8 mouse cellular contexts compared by ENCODE assay signal in the genomic region with DNA sequence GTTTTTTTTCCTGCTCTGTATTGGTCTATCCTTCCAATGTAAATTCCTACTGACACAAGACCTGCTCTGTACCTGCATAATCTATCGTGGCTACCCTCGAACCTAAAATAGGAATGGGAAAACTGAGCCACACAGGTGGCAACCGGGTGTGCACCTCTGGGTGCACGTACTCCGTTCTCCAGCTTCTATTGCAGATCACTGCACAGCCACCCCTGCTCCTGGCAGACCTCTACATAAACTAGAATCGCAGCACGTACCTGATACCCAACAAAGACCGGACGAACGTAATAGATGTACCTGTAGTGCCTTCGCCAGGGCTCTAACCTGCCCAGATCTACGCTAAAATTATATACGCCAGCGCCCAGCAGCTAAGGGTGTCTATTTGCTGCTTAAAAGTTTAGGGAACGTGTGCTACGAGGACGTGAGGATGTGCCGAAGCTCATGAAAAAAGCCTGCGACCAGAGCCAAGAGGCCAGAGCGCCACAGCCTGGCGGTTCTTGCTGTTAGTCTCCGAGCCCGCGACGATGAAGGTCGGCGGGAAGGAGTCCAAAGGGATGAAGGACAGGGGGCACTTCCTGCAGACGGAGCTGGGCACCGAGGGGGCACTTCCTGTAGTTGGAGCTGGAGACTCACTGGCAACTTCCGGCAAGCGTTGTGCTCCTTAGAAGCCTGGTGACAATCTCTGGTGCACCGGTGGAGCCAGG. TPM values are rescaled to one million over a fixed set of nuclear protein-coding genes. Genes with fewer than 3 reads are reported as not detected.
DNase-seq lines count a peak whose midpoint lies in the region; ATAC-seq and TF ChIP-seq lines count a peak whose summit lies in the region.

Gene Pgbd1, minus strand, starts transcription at position 556 of the 704 bp plus-strand sequence.

- no peaks in the 10 kb centered on the region for H3K79me2 ChIP-seq in MEL (ENCODE audit: control insufficient read depth, insufficient read depth, low read length, poor library complexity)

- H3K36me3 ChIP-seq in MEL (ENCODE audit: control insufficient read depth in 1 of 2, insufficient read depth in 2 of 2, low read length in 2 of 2), result no peaks in the 10 kb centered on the region; a peak in 1 of 4 replicates
- H3K36me3 ChIP-seq in forebrain, embryonic 16.5 days (ENCODE audit: control insufficient read depth, insufficient read depth), result peaks cover 15% of the 10 kb centered on the region; the same call in 1 of the 2 replicates
- peaks cover 19% of the 10 kb centered on the region for H3K36me3 ChIP-seq in liver, postnatal 0 days (replicated peaks; ENCODE audit: insufficient read depth, low read length)
- peaks cover 21% of the 10 kb centered on the region; the same call in 1 of the 2 replicates for H3K36me3 ChIP-seq in neural tube, embryonic 14.5 days (ENCODE audit: control insufficient read depth, insufficient read depth, low read length)
- peaks cover 7% of the 10 kb centered on the region for H3K36me3 ChIP-seq in testis, adult 2 months (ENCODE audit: control insufficient read depth, insufficient read depth, low read length)

- no peaks in the 10 kb centered on the region for H3K27me3 ChIP-seq in MEL (ENCODE audit: control insufficient read depth in 1 of 2, insufficient read depth in 2 of 2, low read length in 2 of 2)
- no peaks in the 10 kb centered on the region for H3K27me3 ChIP-seq in cerebellum, adult 2 months (ENCODE audit: control insufficient read depth, insufficient read depth, low read length)
- H3K27me3 ChIP-seq in forebrain, embryonic 16.5 days (replicated peaks; ENCODE audit: control insufficient read depth, insufficient read depth, low read length), result no peaks in the 10 kb centered on the region
- H3K27me3 ChIP-seq in liver, postnatal 0 days (ENCODE audit: insufficient read depth, low read length), result no peaks in the 10 kb centered on the region
- H3K27me3 ChIP-seq in neural tube, embryonic 14.5 days (ENCODE audit: control insufficient read depth, insufficient read depth, low read length), result no peaks in the 10 kb centered on the region
- no peaks in the 10 kb centered on the region for H3K27me3 ChIP-seq in testis, adult 2 months (ENCODE audit: control insufficient read depth, insufficient read depth, low read length)

- under 1% methylated on average over 32 of the region's 32 CpGs for WGBS in cerebellum, adult 2 months
- WGBS in forebrain, embryonic 16.5 days, result under 1% methylated on average over 32 of the region's 32 CpGs
- WGBS in large intestine, adult 2 months, result under 1% methylated on average over 32 of the region's 32 CpGs
- under 1% methylated on average over 32 of the region's 32 CpGs for WGBS in liver, postnatal 0 days (ENCODE audit: insufficient replicate concordance)
- under 1% methylated on average over 32 of the region's 32 CpGs for WGBS in neural tube, embryonic 14.5 days

- H3K9ac ChIP-seq in MEL (ENCODE audit: control insufficient read depth, low read depth, low read length, poor library complexity, severe bottlenecking), result peak within 1 kb of the TSS; percentile 21
- H3K9ac ChIP-seq in forebrain, embryonic 16.5 days (replicated peaks; ENCODE audit: low read depth, low read length), result peak within 1 kb of the TSS; percentile 77
- peak within 1 kb of the TSS; percentile 77 for H3K9ac ChIP-seq in liver, postnatal 0 days (replicated peaks)
- H3K9ac ChIP-seq in neural tube, embryonic 14.5 days (replicated peaks; ENCODE audit: low read depth, low read length), result peak within 1 kb of the TSS; percentile 66

- no peak for TF ChIP-seq EP300 in MEL (IDR thresholded peaks at IDR 0.05; ENCODE audit: low read depth in 1 of 2, low read length in 2 of 2)
- no peak for TF ChIP-seq EP300 in liver, postnatal 0 days (IDR thresholded peaks at IDR 0.05; ENCODE audit: low read depth)

- peak within 1 kb of the TSS; percentile 96 for H3K4me2 ChIP-seq in forebrain, embryonic 16.5 days (ENCODE audit: low read length)
- peak within 1 kb of the TSS; percentile 96 for H3K4me2 ChIP-seq in liver, postnatal 0 days (ENCODE audit: low read depth, low read length)
- peak within 1 kb of the TSS; percentile 90 for H3K4me2 ChIP-seq in neural tube, embryonic 14.5 days (ENCODE audit: low read depth, low read length)

- no peak for TF ChIP-seq RAD21 in MEL (IDR thresholded peaks at IDR 0.05; ENCODE audit: low read depth, low read length)

- ATAC-seq in forebrain, embryonic 16.5 days, result peak; percentile 91
- peak; percentile 80 for ATAC-seq in liver, postnatal 0 days
- ATAC-seq in neural tube, embryonic 14.5 days (ENCODE audit: low read depth), result peak; percentile 96

- no peaks in the 10 kb centered on the region for H3K4me1 ChIP-seq in MEL (ENCODE audit: control insufficient read depth in 1 of 2, insufficient read depth in 2 of 2, low read length in 2 of 2)
- peaks cover 3% of the 10 kb centered on the region; the same call in 1 of the 2 replicates for H3K4me1 ChIP-seq in cerebellum, adult 2 months (ENCODE audit: control insufficient read depth, insufficient read depth, low read length)
- H3K4me1 ChIP-seq in forebrain, embryonic 16.5 days (replicated peaks; ENCODE audit: control insufficient read depth, insufficient read depth, low read length), result peaks cover 9% of the 10 kb centered on the region
- H3K4me1 ChIP-seq in liver, postnatal 0 days (ENCODE audit: insufficient read depth), result peaks cover 8% of the 10 kb centered on the region; the same call in 1 of the 2 replicates
- H3K4me1 ChIP-seq in neural tube, embryonic 14.5 days (ENCODE audit: control insufficient read depth, insufficient read depth, low read length), result peaks cover 3% of the 10 kb centered on the region; the same call in 1 of the 2 replicates
- no peaks in the 10 kb centered on the region for H3K4me1 ChIP-seq in testis, adult 2 months (ENCODE audit: control insufficient read depth, insufficient read depth, low read length)

- no peak within 1 kb of the TSS for H3K27ac ChIP-seq in MEL (ENCODE audit: control insufficient read depth, low read depth, low read length)
- H3K27ac ChIP-seq in cerebellum, adult 2 months (ENCODE audit: insufficient read depth, low read length), result peak within 1 kb of the TSS; percentile 84
- peak within 1 kb of the TSS; percentile 66 for H3K27ac ChIP-seq in forebrain, embryonic 16.5 days (ENCODE audit: low read length)
- H3K27ac ChIP-seq in liver, postnatal 0 days (ENCODE audit: low read depth), result peak within 1 kb of the TSS; percentile 75
- H3K27ac ChIP-seq in neural tube, embryonic 14.5 days (ENCODE audit: low read depth, low read length), result peak within 1 kb of the TSS; percentile 73
- H3K27ac ChIP-seq in testis, adult 2 months (ENCODE audit: control insufficient read depth, insufficient read depth, low read depth, low read length), result peak within 1 kb of the TSS; percentile 90

- DNase-seq in MEL (ENCODE audit: low read depth, low spot score), result peak; percentile 52
- peak; percentile 82 to 87 for DNase-seq in cerebellum, adult 2 months
- DNase-seq in heart, postnatal 25 days (ENCODE audit: low spot score), result peak; percentile 27
- DNase-seq in large intestine, adult 2 months (ENCODE audit: low read depth, low spot score), result peak; percentile 29
- peak; percentile 70 for DNase-seq in liver, postnatal 0 days

- no peaks in the 10 kb centered on the region for H3K9me3 ChIP-seq in MEL (replicated peaks; ENCODE audit: insufficient read depth, low read length)
- no peaks in the 10 kb centered on the region for H3K9me3 ChIP-seq in forebrain, embryonic 16.5 days (ENCODE audit: control insufficient read depth, low read length)
- H3K9me3 ChIP-seq in liver, postnatal 0 days (ENCODE audit: low read length), result no peaks in the 10 kb centered on the region
- H3K9me3 ChIP-seq in neural tube, embryonic 14.5 days (ENCODE audit: control insufficient read depth, low read length), result no peaks in the 10 kb centered on the region

- intact Hi-C loops in heart, postnatal 25 days (cut with DNase I), result no loop called here

- TF ChIP-seq CTCF in MEL (IDR thresholded peaks at IDR 0.05 in 2 of 3, conservative IDR thresholded peaks at IDR 0.05 in 1 of 3; ENCODE audit: control insufficient read depth in 1 of 3, insufficient read depth in 1 of 3, low read depth in 2 of 3, low read length in 3 of 3, poor library complexity in 1 of 3, severe bottlenecking in 1 of 3), result no peak
- peak; percentile 41; the same call in 1 of the 2 replicates for TF ChIP-seq CTCF in cerebellum, adult 2 months (IDR thresholded peaks at IDR 0.05; ENCODE audit: borderline replicate concordance, insufficient read depth, low read depth, low read length)
- TF ChIP-seq CTCF in liver, postnatal 0 days (IDR thresholded peaks at IDR 0.05; ENCODE audit: low read depth), result peak; percentile 66
- TF ChIP-seq CTCF in testis, adult 2 months (IDR thresholded peaks at IDR 0.05; ENCODE audit: control insufficient read depth, insufficient read depth, insufficient replicate concordance, low read depth, low read length), result no peak

- H3K4me3 ChIP-seq in MEL (ENCODE audit: control insufficient read depth in 1 of 2, insufficient read depth in 1 of 2, low read depth in 2 of 2, low read length in 2 of 2), result peak within 1 kb of the TSS; percentile 43 to 72
- peak within 1 kb of the TSS; percentile 94 for H3K4me3 ChIP-seq in cerebellum, adult 2 months (replicated peaks; ENCODE audit: insufficient read depth, low read depth, low read length)
- peak within 1 kb of the TSS; percentile 68 for H3K4me3 ChIP-seq in forebrain, embryonic 16.5 days (replicated peaks; ENCODE audit: low read length)
- peak within 1 kb of the TSS; percentile 67 for H3K4me3 ChIP-seq in liver, postnatal 0 days (ENCODE audit: low read depth, low read length)
- H3K4me3 ChIP-seq in neural tube, embryonic 14.5 days (ENCODE audit: low read depth, low read length), result peak within 1 kb of the TSS; percentile 54
- peak within 1 kb of the TSS; percentile 99 for H3K4me3 ChIP-seq in testis, adult 2 months (ENCODE audit: control insufficient read depth, low read depth, low read length)

- TF ChIP-seq POLR2A in MEL (IDR thresholded peaks at IDR 0.05; ENCODE audit: control insufficient read depth in 1 of 2, insufficient read depth in 1 of 2, low read depth in 1 of 2, low read length in 2 of 2, poor library complexity in 1 of 2), result no peak
- TF ChIP-seq POLR2A in cerebellum, adult 2 months (IDR thresholded peaks at IDR 0.05; ENCODE audit: borderline replicate concordance, insufficient read depth, low read length), result peak; percentile 59; the same call in 1 of the 2 replicates
- TF ChIP-seq POLR2A in testis, adult 2 months (IDR thresholded peaks at IDR 0.05; ENCODE audit: control insufficient read depth, low read depth, low read length), result peak; percentile 47; the same call in 1 of the 2 replicates

RNA-seq across cellular contexts. Expression of gene Pgbd1, which starts in this region (rescaled TPM):
- 0.26 and 0.35 TPM in 2 replicates for total RNA-seq in MEL (2012; rRNA removed)
- under 1 TPM in 1 of 2 experiments, not detected in 1; 0.25 TPM for polyA plus RNA-seq in MEL (2012; ENCODE audit: insufficient read depth in 1 of 2, insufficient read length in 2 of 2, low read depth in 1 of 2, low replicate concordance in 2 of 2, missing spikeins in 1 of 2)
- polyA plus RNA-seq in cerebellum, adult 2 months (2012; rRNA removed), result 2.6 and 2.7 TPM in 2 replicates
- polyA plus RNA-seq in forebrain, embryonic 16.5 days (2015; fragmentation: Nextera tagmentation; extraction: Ambion mirVana), result 2.0 and 3.4 TPM in 2 replicates
- total RNA-seq in heart, postnatal 25 days (2021), result under 1 TPM; 0.39 to 0.44 TPM
- polyA plus RNA-seq in large intestine, adult 2 months (2012; rRNA removed), result 0.27 and 0.70 TPM in 2 replicates
- 0.31 and 0.39 TPM in 2 replicates for polyA plus RNA-seq in liver, postnatal 0 days (2015; fragmentation: Nextera tagmentation; extraction: Ambion mirVana)
- 4.1 and 4.6 TPM in 2 replicates for polyA plus RNA-seq in neural tube, embryonic 14.5 days (2014; fragmentation: Nextera tagmentation; extraction: Ambion mirVana)
- 5.2 and 5.5 TPM in 2 replicates for polyA plus RNA-seq in testis, adult 2 months (2012; rRNA removed)

Comparison
In these comparisons a context has a peak if more than half of its experiments do, and no peak if none do; other contexts are left out.
1. Peak in DNase-seq, H3K4me3 ChIP-seq and H3K9ac ChIP-seq in MEL; RNA of the gene not detected or under 1 TPM.
2. Peak in DNase-seq in heart, postnatal 25 days; RNA of the gene not detected or under 1 TPM.
3. Peak in DNase-seq in large intestine, adult 2 months; RNA of the gene not detected or under 1 TPM.
4. Peak in DNase-seq, ATAC-seq, H3K4me3 ChIP-seq, H3K27ac ChIP-seq, H3K9ac ChIP-seq and H3K4me2 ChIP-seq in liver, postnatal 0 days; RNA of the gene not detected or under 1 TPM.
5. DNase-seq: peak in every context shown above with its lines; median percentile 84 in cerebellum, adult 2 months; 70 in liver, postnatal 0 days; 52 in MEL; 29 in large intestine, adult 2 months; 27 in heart, postnatal 25 days.
6. H3K9ac ChIP-seq: peak in every context shown above with its lines; median percentile 77 in forebrain, embryonic 16.5 days; 77 in liver, postnatal 0 days; 66 in neural tube, embryonic 14.5 days; 21 in MEL.
7. CTCF ChIP-seq: peak in cerebellum, adult 2 months (single experiment) and liver, postnatal 0 days (single experiment); none in MEL (0 of 3) and testis, adult 2 months (single experiment).
8. POLR2A ChIP-seq: peak in cerebellum, adult 2 months (single experiment) and testis, adult 2 months (single experiment); none in MEL (0 of 2).
9. Peak in every context shown above with its lines, with median percentiles within 50 percentile points of each other: H3K4me3 ChIP-seq, ATAC-seq and H3K4me2 ChIP-seq.